Mouse (Mus musculus) stomach, postnatal 0 days (tissue): ENCODE data around the gene Itga3.

Source experiments
- CTCF ChIP-seq: IDR thresholded peaks from 2 replicates; pipeline ENCODE4 v1.5.1; 2016; ENCODE audit warnings: antibody characterized with exemption, low read depth, mild to moderate bottlenecking, moderate library complexity
- EP300 ChIP-seq: optimal IDR thresholded peaks from 2 replicates; pipeline ENCODE3; 2016; ENCODE audit warnings: antibody characterized with exemption

DNA sequence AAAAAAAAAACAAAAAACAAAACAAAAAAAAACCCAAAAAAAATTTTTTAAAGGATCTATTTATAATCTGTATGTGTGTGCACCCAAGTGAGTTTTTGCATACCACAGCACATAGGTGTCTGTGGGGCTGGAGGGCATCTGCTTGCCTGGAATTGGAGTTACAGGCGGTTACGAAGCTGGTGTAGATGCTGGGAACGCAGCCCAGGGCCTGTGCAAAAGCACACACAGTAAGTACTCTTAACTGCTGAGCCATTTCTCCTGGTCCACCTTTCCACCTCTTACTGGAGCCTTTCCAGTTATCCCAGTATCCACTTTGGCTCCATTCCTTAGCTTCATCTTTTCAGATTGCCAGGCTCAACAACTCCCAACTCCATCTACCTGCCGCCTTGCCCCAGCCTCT is 33.5 kb downstream of the Itga3 start:
- TF ChIP-seq CTCF, result no peak
- TF ChIP-seq EP300, result no peak
